Mouse (Mus musculus) adrenal gland, postnatal 36 days (tissue): ENCODE measurements around the gene Mapre3. TPM values are rescaled to one million over a fixed set of nuclear protein-coding genes. Genes with fewer than 3 reads are reported as not detected.

Source experiments
- total RNA-seq, 2 experiments: library from RNA; stranded (reverse); gene quantifications; 2 replicates each; pipeline ENCODE4 v1.2.3; 2021

The Mapre3 gene
- total RNA-seq, 2 experiments from 2014 or later: 48.9 to 52.2 TPM

Other genes starting within 250 kb of the Mapre3 start
- 1,000 to 10,000 TPM; 1,187 to 1,472 TPM for gene Kcnk3, start 226.5 kb upstream of the Mapre3 start, total RNA-seq
- gene Slc35f6, start 166.7 kb upstream of the Mapre3 start, total RNA-seq: 10 to 100 TPM; 40.0 to 47.2 TPM
- gene Cenpa, start 147.9 kb upstream of the Mapre3 start, total RNA-seq: 10 to 100 TPM; 10.2 to 11.9 TPM
- 1 to 10 TPM in 1 of 2 experiments, under 1 TPM in 1; 0.86 to 1.1 TPM for gene Dpysl5, start 103.1 kb upstream of the Mapre3 start, total RNA-seq
- gene Tmem214, start 53.4 kb downstream of the Mapre3 start, total RNA-seq: 10 to 100 TPM; 49.6 to 55.0 TPM
- 10 to 100 TPM in 1 of 2 experiments, 1 to 10 TPM in 1; 6.6 to 12.2 TPM for gene Agbl5, start 74.1 kb downstream of the Mapre3 start, total RNA-seq
- gene Ost4, start 93.1 kb downstream of the Mapre3 start, total RNA-seq: 100 to 1,000 TPM; 211 to 228 TPM
- gene Emilin1, start 98.8 kb downstream of the Mapre3 start, total RNA-seq: 10 to 100 TPM; 49.8 to 56.0 TPM
- gene Khk, start 106.8 kb downstream of the Mapre3 start, total RNA-seq: 10 to 100 TPM; 37.5 to 64.9 TPM
- gene Cgref1, start 130.9 kb downstream of the Mapre3 start, total RNA-seq: 1 to 10 TPM in 1 of 2 experiments, under 1 TPM in 1; 0.89 to 1.3 TPM
- gene Preb, start 145.7 kb downstream of the Mapre3 start, total RNA-seq: 100 to 1,000 TPM; 121 to 157 TPM
- 1 to 10 TPM; 1.1 to 2.8 TPM for gene Tcf23, start 154.0 kb downstream of the Mapre3 start, total RNA-seq
- 100 to 1,000 TPM; 106 to 128 TPM for gene Atraid, start 233.7 kb downstream of the Mapre3 start, total RNA-seq
- 10 to 100 TPM; 26.6 to 30.3 TPM for gene Slc5a6, start 234.3 kb downstream of the Mapre3 start, total RNA-seq
- gene Cad, start 240.1 kb downstream of the Mapre3 start, total RNA-seq: 10 to 100 TPM; 22.9 to 29.7 TPM